Mouse (Mus musculus) cerebellum, postnatal 4 days (tissue): ENCODE measurements at regions not wholly inside any gene's neighbourhood (a gene's known extent, or its start where the extent isn't known, plus 50 kb on each side); places are given as distances from the start of the nearest gene placed in this dataset.
"Not testable (repeated sequence)": the region's sequence is repeated elsewhere in the genome, so short reads cannot be mapped to it uniquely, and the experiment has no call there.

Experiments used
- DNase-seq, 2 experiments: peaks; one replicate each; pipeline ENCODE4 v3.0.0; 2022; ENCODE audit warnings: low spot score in 2 of 2, mixed read lengths in 1 of 2

GRCm38 (mm10) chr11:16559001-16559699, 50.9 kb upstream of the Sec61g start:
- DNase-seq, result no peak

DNA sequence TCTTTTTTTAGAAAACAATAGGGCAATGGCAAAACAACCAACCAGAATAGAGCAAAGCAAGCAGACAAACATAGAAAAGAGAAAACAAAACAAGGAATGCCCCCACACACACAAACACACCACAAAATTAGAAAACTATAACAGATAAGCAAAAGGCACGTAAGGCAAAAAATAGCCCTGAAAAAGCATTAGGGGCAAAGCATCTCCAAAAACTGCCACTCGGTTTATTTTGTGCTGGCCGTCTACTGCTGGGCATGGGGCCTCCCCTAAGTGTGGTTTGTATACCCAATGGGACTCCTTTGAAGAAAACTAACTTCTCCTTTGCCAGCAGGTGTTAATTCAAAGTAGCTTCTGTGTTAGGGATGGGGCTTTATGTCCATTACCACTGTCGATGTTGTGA, 53.4 kb upstream of the Sec61g start:
- DNase-seq, result no peak

GRCm38 (mm10) chr11:16589085-16589680, 80.9 kb upstream of the Sec61g start:
- no peak for DNase-seq

DNA sequence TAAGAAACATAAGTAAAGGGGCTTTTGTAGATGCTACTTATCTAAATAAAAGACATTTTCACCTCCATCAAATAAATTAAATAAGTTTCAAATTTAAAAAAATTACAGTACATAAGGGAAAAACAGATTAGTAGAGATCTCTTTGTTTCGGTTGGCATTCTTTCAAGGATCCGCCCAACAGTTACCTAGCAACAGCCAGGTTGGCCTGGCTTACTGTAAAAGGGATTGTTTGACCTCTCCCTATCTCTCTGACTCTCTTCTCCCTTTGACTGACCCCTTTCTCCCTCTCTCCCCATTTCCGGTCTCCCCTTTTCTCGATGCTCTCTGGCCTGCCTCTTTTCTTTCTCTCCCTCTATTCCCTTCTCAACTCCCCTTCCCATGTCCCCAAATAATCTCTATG, 82.3 kb upstream of the Sec61g start:
- DNase-seq, result no peak

DNA sequence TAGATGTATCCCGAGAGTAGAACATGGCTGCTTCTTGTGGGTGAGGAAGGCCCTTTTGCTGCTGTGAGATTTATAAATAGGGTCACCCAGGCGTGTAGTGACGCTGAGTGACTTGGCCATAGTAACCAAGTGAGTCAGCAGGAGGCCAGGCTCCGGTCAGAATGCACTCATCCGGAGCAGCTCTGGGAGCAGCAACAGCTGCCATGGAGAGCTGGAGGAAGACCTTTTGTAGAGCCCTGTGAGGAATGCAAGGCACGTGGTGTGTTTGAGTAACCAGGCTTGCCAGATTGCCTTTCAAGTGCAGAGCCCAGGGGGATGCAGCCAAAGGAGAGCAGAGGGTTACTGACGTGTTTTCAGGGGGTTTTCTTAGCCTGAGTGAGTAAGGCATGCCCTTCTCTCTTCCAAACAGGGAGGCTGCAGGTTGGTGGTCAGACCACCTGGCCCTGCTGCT, 83.2 kb upstream of the Sec61g start:
- DNase-seq, result peak; percentile 38 to 75

- no peak for DNase-seq
These were observed 83.7 kb upstream of the Sec61g start for GRCm38 (mm10) chr11:16592006-16592405.

- no peak for DNase-seq
These were observed 84.5 kb upstream of the Sec61g start for GRCm38 (mm10) chr11:16592766-16593165.

GRCm38 (mm10) chr11:16594832-16595231, 86.5 kb upstream of the Sec61g start:
- DNase-seq, result no peak

GRCm38 (mm10) chr11:16597038-16597830, 89.0 kb upstream of the Sec61g start:
- DNase-seq, result no peak

GRCm38 (mm10) chr11:16602947-16603346, 94.7 kb upstream of the Sec61g start:
- DNase-seq, result no peak

GRCm38 (mm10) chr11:16606435-16607214, 98.3 kb upstream of the Sec61g start:
- no peak for DNase-seq

GRCm38 (mm10) chr11:16607900-16608422, 99.7 kb upstream of the Sec61g start:
- DNase-seq, result not testable (repeated sequence)

DNA sequence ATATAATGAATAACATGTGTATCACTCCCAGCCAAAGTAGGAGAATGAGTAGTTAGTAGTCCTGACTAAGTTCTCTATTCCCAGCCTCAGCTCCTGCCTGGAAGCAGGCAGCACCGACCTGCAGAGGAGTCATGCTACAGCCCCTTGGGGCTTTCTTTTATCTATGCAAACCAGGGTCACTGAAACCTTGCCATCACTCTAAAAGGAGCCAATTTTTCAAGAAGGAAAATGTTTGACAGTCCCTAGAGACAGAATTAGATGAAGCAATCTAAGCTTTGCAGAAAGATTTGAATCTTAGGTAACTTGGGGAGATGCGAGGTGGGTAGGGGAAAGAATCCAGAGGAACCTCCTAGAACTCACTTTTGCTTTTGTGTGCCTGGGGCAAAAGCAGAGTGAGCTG, 103.5 kb upstream of the Sec61g start:
- DNase-seq, result no peak

DNA sequence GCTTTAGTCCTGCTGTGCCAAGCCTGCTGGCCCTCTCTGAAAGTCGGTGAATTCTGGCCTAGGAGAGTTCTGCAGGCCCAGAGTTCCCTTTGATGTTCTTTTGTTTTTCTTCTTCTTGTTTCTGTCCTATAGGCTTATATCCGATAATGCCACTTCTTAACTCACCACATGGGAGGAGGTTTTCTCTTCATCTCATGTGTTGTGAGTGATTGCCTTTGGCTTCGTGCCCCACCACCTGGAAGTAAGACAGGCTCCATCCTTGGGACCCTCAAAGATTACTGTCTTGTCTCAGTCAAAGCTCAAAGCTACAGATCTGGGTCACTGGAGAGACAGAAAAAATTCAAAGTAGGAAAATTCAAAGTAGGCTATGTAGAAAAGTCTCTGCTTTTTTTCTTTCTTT, 104.2 kb upstream of the Sec61g start:
- DNase-seq, result no peak

- DNase-seq, result no peak
These were observed 111.5 kb upstream of the Sec61g start for GRCm38 (mm10) chr11:16619736-16620135.

GRCm38 (mm10) chr11:16623694-16624093, 115.4 kb upstream of the Sec61g start:
- DNase-seq, result no peak

GRCm38 (mm10) chr11:16627294-16628085, 119.2 kb upstream of the Sec61g start:
- peak; percentile 21 to 53 for DNase-seq

DNA sequence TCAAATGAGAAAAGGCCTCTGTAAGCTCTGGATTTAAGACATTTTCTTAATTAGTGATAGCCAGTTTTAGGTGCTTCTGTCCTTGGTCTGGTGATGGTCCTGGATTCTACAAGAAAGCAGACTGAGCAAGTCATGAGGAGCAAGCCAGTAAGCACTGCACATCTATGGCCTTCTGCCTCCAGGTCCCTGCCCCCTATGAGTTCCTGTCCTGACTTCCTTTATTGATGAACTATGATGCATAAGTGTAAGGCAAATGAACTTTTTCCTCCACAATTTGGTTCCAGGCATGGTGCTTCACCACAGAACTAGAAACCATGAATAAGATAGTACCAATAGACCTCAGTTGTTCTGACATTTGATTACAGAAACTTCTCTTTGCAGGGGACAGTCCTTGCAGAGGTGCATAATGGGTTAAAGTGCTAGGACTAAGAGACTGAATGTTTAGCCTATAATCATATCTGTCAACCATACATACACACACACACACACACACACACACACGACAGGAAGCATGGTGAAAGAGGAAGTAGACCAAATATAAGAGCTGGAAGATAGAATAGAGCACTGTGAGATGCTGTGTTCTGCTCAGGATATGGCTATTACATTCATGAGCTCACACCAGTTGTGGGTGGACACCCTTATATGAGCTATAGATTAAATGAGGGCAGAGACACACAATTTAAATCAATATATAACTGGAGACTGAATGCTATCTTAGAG, 121.3 kb upstream of the Sec61g start:
- no peak for DNase-seq

DNA sequence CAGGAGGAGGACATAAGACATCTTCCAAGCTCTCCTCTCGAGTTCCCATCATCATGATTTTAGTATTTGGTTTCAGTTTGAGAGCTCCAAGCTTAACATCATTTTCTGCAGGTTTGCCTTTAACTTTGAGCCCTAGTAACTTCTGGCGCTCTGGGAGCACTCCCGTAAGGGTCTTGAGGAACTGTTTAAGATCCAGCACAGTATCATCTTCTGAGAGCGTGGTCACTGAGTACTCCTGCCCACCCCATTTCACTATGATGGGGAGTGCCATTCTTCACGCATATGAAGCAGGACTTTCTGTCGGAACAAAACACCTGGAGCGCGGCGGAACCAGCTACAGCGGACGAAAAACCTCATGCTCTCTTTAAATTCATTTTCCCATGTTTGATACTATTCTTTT, 116.2 kb upstream of the Egfr start:
- DNase-seq, result not testable (repeated sequence)

GRCm38 (mm10) chr11:16637679-16638078, 114.3 kb upstream of the Egfr start:
- no peak for DNase-seq
